Mouse (Mus musculus) heart, embryonic 12.5 days (tissue): ENCODE results near the gene Wnt11. TPM values are rescaled to one million over a fixed set of nuclear protein-coding genes. Genes with fewer than 3 reads are reported as not detected.

Experiments used
- ATAC-seq: fragments of 200-750 bp; cut with Nextera tagmentation; 2 replicates; pipeline ENCODE4 v1.8.0; 2017; ENCODE audit warnings: moderate TSS enrichment, moderate library complexity; ENCODE audit not compliant: insufficient number of reproducible peaks, low FRiP score
- H3K27ac ChIP-seq: fragments of 300-500 bp; sonication (generic); 2 replicates; pipeline ENCODE4 v1.5.1; 2016; ENCODE audit warnings: mild to moderate bottlenecking, moderate library complexity; ENCODE audit not compliant: poor library complexity, severe bottlenecking
- H3K27me3 ChIP-seq: fragments of 300-500 bp; sonication (generic); replicated peaks from 2 replicates; pipeline ENCODE4 v1.6.1; 2016; ENCODE audit warnings: mild to moderate bottlenecking, moderate library complexity
- H3K36me3 ChIP-seq: fragments of 300-500 bp; sonication (generic); 2 replicates; pipeline ENCODE4 v1.6.1; 2016; ENCODE audit warnings: mild to moderate bottlenecking, moderate library complexity
- H3K4me1 ChIP-seq: fragments of 300-500 bp; sonication (generic); replicated peaks from 2 replicates; pipeline ENCODE4 v1.6.1; 2016; ENCODE audit warnings: mild to moderate bottlenecking
- H3K4me2 ChIP-seq: fragments of 300-500 bp; sonication (generic); 2 replicates; pipeline ENCODE4 v1.6.1; 2016; ENCODE audit warnings: mild to moderate bottlenecking, moderate library complexity
- H3K4me3 ChIP-seq: fragments of 300-500 bp; sonication (generic); 2 replicates; pipeline ENCODE4 v1.5.1; 2016; ENCODE audit warnings: mild to moderate bottlenecking
- H3K9ac ChIP-seq: fragments of 300-500 bp; sonication (generic); 2 replicates; pipeline ENCODE4 v1.6.1; 2016; ENCODE audit warnings: mild to moderate bottlenecking, moderate library complexity
- H3K9me3 ChIP-seq: fragments of 300-500 bp; sonication (generic); replicated peaks from 2 replicates; pipeline ENCODE4 v1.6.1; 2016; ENCODE audit warnings: mild to moderate bottlenecking, moderate library complexity
- WGBS: fragments of 180-500 bp; shearing (Covaris S2); methylation state at CpG from one replicate; pipeline ENCODE4 v1.1.7; 2016; 5-methylcytosine and 5-hydroxymethylcytosine counted together
- polyA plus RNA-seq: library from polyadenylated mRNA; unstranded; fragments of >200 nt; fragmentation: Nextera tagmentation; extraction: Ambion mirVana; gene quantifications from 2 replicates; pipeline ENCODE4 v1.2.1, GENCODE M21; 2016

Wnt11 gene
- polyA plus RNA-seq, 1 experiment from 2014 or later, result 26.3 TPM

- no peaks in the 10 kb centered on the region for H3K36me3 ChIP-seq
- H3K27me3 ChIP-seq, result 0 out of 2 replicates have a peak, but pooled peaks cover 4% of the 10 kb centered on the region
- H3K4me1 ChIP-seq, result peaks cover 67% of the 10 kb centered on the region
- H3K9me3 ChIP-seq, result no peaks in the 10 kb centered on the region
- peak overlapping the region; percentile 44 for H3K27ac ChIP-seq
- no peak for ATAC-seq
- no peak overlapping the region; the same call in 1 of the 2 replicates for H3K9ac ChIP-seq
- H3K4me3 ChIP-seq, result no peak overlapping the region
- H3K4me2 ChIP-seq, result 0 out of 2 replicates have a peak overlapping the region, but pooled peaks have one; percentile 42
- WGBS, result 70% methylated on average over 2 of the region's 2 CpGs
Measured at GRCm38 (mm10) chr7:98867794-98868150, 32.9 kb downstream of the Wnt11 start.

- H3K4me3 ChIP-seq, result no peak overlapping the region
- 0 out of 2 replicates have a peak, but pooled peaks cover 4% of the 10 kb centered on the region for H3K27me3 ChIP-seq
- no peak overlapping the region for H3K27ac ChIP-seq
- H3K4me2 ChIP-seq, result no peak overlapping the region
- WGBS, result 57% methylated on average over 3 of the region's 3 CpGs
- no peaks in the 10 kb centered on the region for H3K36me3 ChIP-seq
- no peak overlapping the region for H3K9ac ChIP-seq
- H3K4me1 ChIP-seq, result peaks cover 71% of the 10 kb centered on the region
- no peaks in the 10 kb centered on the region for H3K9me3 ChIP-seq
- ATAC-seq, result no peak
Measured at GRCm38 (mm10) chr7:98869070-98869469, 34.2 kb downstream of the Wnt11 start.

GRCm38 (mm10) chr7:98870791-98871190 lies 35.9 kb downstream of the Wnt11 start:
- ATAC-seq, result no peak
- no peak overlapping the region for H3K4me3 ChIP-seq
- H3K4me1 ChIP-seq, result peaks cover 78% of the 10 kb centered on the region
- 18% methylated on average over 12 of the region's 12 CpGs for WGBS
- no peaks in the 10 kb centered on the region for H3K36me3 ChIP-seq
- peak overlapping the region; percentile 9; the same call in 1 of the 2 replicates for H3K27ac ChIP-seq
- H3K4me2 ChIP-seq, result no peak overlapping the region
- H3K9me3 ChIP-seq, result no peaks in the 10 kb centered on the region
- H3K27me3 ChIP-seq, result 0 out of 2 replicates have a peak, but pooled peaks cover 4% of the 10 kb centered on the region
- no peak overlapping the region for H3K9ac ChIP-seq

GRCm38 (mm10) chr7:98871882-98872281 lies 37.0 kb downstream of the Wnt11 start:
- Histone ChIP-seq H3K9ac (no peak overlapping the region), H3K9me3 (no peaks in the 10 kb centered on the region), H3K4me1 (peaks cover 81% of the 10 kb centered on the region), H3K4me3 (no peak overlapping the region), H3K27ac (no peak overlapping the region), H3K36me3 (no peaks in the 10 kb centered on the region), H3K27me3 (0 out of 2 replicates have a peak, but pooled peaks cover 4% of the 10 kb centered on the region), H3K4me2 (no peak overlapping the region)
- 61% methylated on average over 12 of the region's 12 CpGs for WGBS
- no peak for ATAC-seq

- Histone ChIP-seq H3K27me3 (0 out of 2 replicates have a peak, but pooled peaks cover 4% of the 10 kb centered on the region), H3K36me3 (no peaks in the 10 kb centered on the region), H3K27ac (no peak overlapping the region), H3K9ac (no peak overlapping the region), H3K9me3 (no peaks in the 10 kb centered on the region), H3K4me3 (no peak overlapping the region), H3K4me2 (no peak overlapping the region), H3K4me1 (peaks cover 72% of the 10 kb centered on the region)
- ATAC-seq, result no peak
- 78% methylated on average over 12 of the region's 12 CpGs for WGBS
Measured at GRCm38 (mm10) chr7:98873316-98873715, 38.4 kb downstream of the Wnt11 start.

- Histone ChIP-seq H3K9me3 (no peaks in the 10 kb centered on the region), H3K4me2 (no peak overlapping the region), H3K4me1 (peaks cover 60% of the 10 kb centered on the region), H3K4me3 (no peak overlapping the region), H3K27ac (peak overlapping the region; percentile 26; the same call in 1 of the 2 replicates), H3K36me3 (no peaks in the 10 kb centered on the region), H3K27me3 (0 out of 2 replicates have a peak, but pooled peaks cover 2% of the 10 kb centered on the region), H3K9ac (no peak overlapping the region)
- WGBS, result 42% methylated on average over 6 of the region's 6 CpGs
- 0 out of 2 replicates have a peak, but pooled peaks have one; percentile 19 for ATAC-seq
Measured at GRCm38 (mm10) chr7:98874411-98874951, 39.6 kb downstream of the Wnt11 start.

GRCm38 (mm10) chr7:98875390-98875990 lies 40.6 kb downstream of the Wnt11 start:
- H3K4me3 ChIP-seq, result no peak overlapping the region
- H3K9me3 ChIP-seq, result no peaks in the 10 kb centered on the region
- ATAC-seq, result no peak
- no peak overlapping the region for H3K27ac ChIP-seq
- no peak overlapping the region for H3K4me2 ChIP-seq
- H3K27me3 ChIP-seq, result no peaks in the 10 kb centered on the region
- H3K4me1 ChIP-seq, result peaks cover 52% of the 10 kb centered on the region
- no peak overlapping the region for H3K9ac ChIP-seq
- no peaks in the 10 kb centered on the region for H3K36me3 ChIP-seq
- WGBS, result 41% methylated on average over 13 of the region's 13 CpGs

- 37% methylated on average over 13 of the region's 13 CpGs for WGBS
- H3K9ac ChIP-seq, result no peak overlapping the region
- H3K27ac ChIP-seq, result peak overlapping the region; percentile 28; the same call in 1 of the 2 replicates
Measured at GRCm38 (mm10) chr7:98876119-98876518, 41.2 kb downstream of the Wnt11 start.

GRCm38 (mm10) chr7:98879176-98879575 lies 44.3 kb downstream of the Wnt11 start:
- Histone ChIP-seq H3K4me2 (no peak overlapping the region), H3K4me1 (peaks cover 29% of the 10 kb centered on the region)

More at GRCm38 (mm10) chr7:98876119-98876518, 41.2 kb downstream of the Wnt11 start:
- Histone ChIP-seq H3K4me2 (peak overlapping the region; percentile 8; the same call in 1 of the 2 replicates), H3K4me3 (no peak overlapping the region), H3K9me3 (no peaks in the 10 kb centered on the region), H3K36me3 (no peaks in the 10 kb centered on the region), H3K27me3 (no peaks in the 10 kb centered on the region), H3K4me1 (peaks cover 46% of the 10 kb centered on the region)
- ATAC-seq, result no peak

GRCm38 (mm10) chr7:98881887-98882286 lies 47.0 kb downstream of the Wnt11 start:
- Histone ChIP-seq H3K4me2 (no peak overlapping the region), H3K4me1 (peaks cover 5% of the 10 kb centered on the region), H3K27me3 (no peaks in the 10 kb centered on the region), H3K4me3 (no peak overlapping the region), H3K27ac (no peak overlapping the region), H3K9ac (no peak overlapping the region), H3K9me3 (no peaks in the 10 kb centered on the region), H3K36me3 (peaks cover 17% of the 10 kb centered on the region; the same call in 1 of the 2 replicates)
- 68% methylated on average over 4 of the region's 4 CpGs for WGBS
- no peak for ATAC-seq

More at GRCm38 (mm10) chr7:98879176-98879575, 44.3 kb downstream of the Wnt11 start:
- no peak overlapping the region for H3K9ac ChIP-seq
- H3K36me3 ChIP-seq, result peaks cover 4% of the 10 kb centered on the region; the same call in 1 of the 2 replicates
- WGBS, result 70% methylated on average over 2 of the region's 2 CpGs
- H3K27ac ChIP-seq, result no peak overlapping the region
- H3K27me3 ChIP-seq, result no peaks in the 10 kb centered on the region
- H3K9me3 ChIP-seq, result no peaks in the 10 kb centered on the region
- ATAC-seq, result no peak
- no peak overlapping the region for H3K4me3 ChIP-seq

- no peak for ATAC-seq
- H3K4me1 ChIP-seq, result peaks cover 6% of the 10 kb centered on the region; the same call in 1 of the 2 replicates
- no peak overlapping the region for H3K4me2 ChIP-seq
- H3K4me3 ChIP-seq, result no peak overlapping the region
- no peaks in the 10 kb centered on the region for H3K27me3 ChIP-seq
- peaks cover 28% of the 10 kb centered on the region for H3K36me3 ChIP-seq
- no peak overlapping the region for H3K9ac ChIP-seq
- WGBS, result 67% methylated on average over 22 of the region's 22 CpGs
- H3K27ac ChIP-seq, result no peak overlapping the region
- no peaks in the 10 kb centered on the region for H3K9me3 ChIP-seq
Measured at GRCm38 (mm10) chr7:98887811-98888261, 52.9 kb downstream of the Wnt11 start.
